Mouse (Mus musculus): ENCODE data around the gene Zfp114. TPM values are rescaled to one million over a fixed set of nuclear protein-coding genes. Genes with fewer than 3 reads are reported as not detected.

Gene Zfp114
- polyA plus RNA-seq, 1 experiment from 2014 or later, result 6.7 TPM

GRCm38 (mm10) chr7:24211343-24211742 lies 36.5 kb downstream of the Zfp114 start, which contains the start of gene Zfp111:
Gene Zfp111 (minus strand): TSS chr7:24211443.
- Histone ChIP-seq H3K4me1 (replicated peaks; ENCODE audit: control insufficient read depth, insufficient read depth, low read length) (no peaks in the 10 kb centered on the region), H3K27me3 (ENCODE audit: control insufficient read depth, insufficient read depth, low read length) (no peaks in the 10 kb centered on the region), H3K4me3 (ENCODE audit: low read depth, low read length) (no peak within 1 kb of the TSS), H3K4me2 (ENCODE audit: low read depth, low read length, severe bottlenecking) (no peak within 1 kb of the TSS), H3K36me3 (ENCODE audit: control insufficient read depth, insufficient read depth, low read length) (no peaks in the 10 kb centered on the region; the same call in 1 of the 2 replicates), H3K27ac (ENCODE audit: low read depth, low read length) (no peak within 1 kb of the TSS), H3K9me3 (ENCODE audit: control insufficient read depth, low read length) (no peaks in the 10 kb centered on the region), H3K9ac (ENCODE audit: low read length) (no peak within 1 kb of the TSS)
- no peak for DNase-seq (ENCODE audit: low spot score)
- no peak for ATAC-seq (replicated peaks; ENCODE audit: low FRiP score)
- 83% methylated on average over 5 of the region's 5 CpGs for WGBS

Other genes with a start within 250 kb of the Zfp114 start
- gene Vmn1r179, start 248.1 kb upstream of the Zfp114 start, polyA plus RNA-seq (2014; fragmentation: Nextera tagmentation; extraction: Ambion mirVana), result not detected in 2 replicates
- not detected in 2 replicates for gene Vmn1r180, start 224.4 kb upstream of the Zfp114 start, polyA plus RNA-seq (2014; fragmentation: Nextera tagmentation; extraction: Ambion mirVana)
- gene Vmn1r181, start 200.4 kb upstream of the Zfp114 start, polyA plus RNA-seq (2014; fragmentation: Nextera tagmentation; extraction: Ambion mirVana), result not detected in 2 replicates
- not detected in 2 replicates for gene V1rd19, start 173.4 kb upstream of the Zfp114 start, polyA plus RNA-seq (2014; fragmentation: Nextera tagmentation; extraction: Ambion mirVana)
- gene Vmn1r183, start 121.8 kb upstream of the Zfp114 start, polyA plus RNA-seq (2014; fragmentation: Nextera tagmentation; extraction: Ambion mirVana), result not detected in 2 replicates
- gene Zfp180, start 93.1 kb upstream of the Zfp114 start, polyA plus RNA-seq (2014; fragmentation: Nextera tagmentation; extraction: Ambion mirVana), result 33.3 and 35.3 TPM in 2 replicates
- gene Zfp112, start 62.7 kb upstream of the Zfp114 start, polyA plus RNA-seq (2014; fragmentation: Nextera tagmentation; extraction: Ambion mirVana), result 5.1 and 6.3 TPM in 2 replicates
- gene Zfp235, start 40.9 kb upstream of the Zfp114 start, polyA plus RNA-seq (2014; fragmentation: Nextera tagmentation; extraction: Ambion mirVana), result 17.4 and 17.6 TPM in 2 replicates
- 9.6 and 12.3 TPM in 2 replicates for gene Zfp111, start 36.4 kb downstream of the Zfp114 start, polyA plus RNA-seq (2014; fragmentation: Nextera tagmentation; extraction: Ambion mirVana)
- 5.0 and 5.7 TPM in 2 replicates for gene Zfp109, start 62.5 kb downstream of the Zfp114 start, polyA plus RNA-seq (2014; fragmentation: Nextera tagmentation; extraction: Ambion mirVana)
- 2.6 and 3.0 TPM in 2 replicates for gene Zfp108, start 79.7 kb downstream of the Zfp114 start, polyA plus RNA-seq (2014; fragmentation: Nextera tagmentation; extraction: Ambion mirVana)
- gene Zfp93, start 95.4 kb downstream of the Zfp114 start, polyA plus RNA-seq (2014; fragmentation: Nextera tagmentation; extraction: Ambion mirVana), result 7.4 and 9.0 TPM in 2 replicates
- 43.4 and 48.7 TPM in 2 replicates for gene Zfp61, start 126.2 kb downstream of the Zfp114 start, polyA plus RNA-seq (2014; fragmentation: Nextera tagmentation; extraction: Ambion mirVana)
- gene Zfp94, start 141.6 kb downstream of the Zfp114 start, polyA plus RNA-seq (2014; fragmentation: Nextera tagmentation; extraction: Ambion mirVana), result 15.2 and 15.9 TPM in 2 replicates
- gene Tescl, start 158.9 kb downstream of the Zfp114 start, polyA plus RNA-seq (2014; fragmentation: Nextera tagmentation; extraction: Ambion mirVana), result 0.23 TPM in 1 of 2 replicates, not detected in the other
- not detected in 2 replicates for gene Lypd5, start 174.1 kb downstream of the Zfp114 start, polyA plus RNA-seq (2014; fragmentation: Nextera tagmentation; extraction: Ambion mirVana)
- 3.5 and 4.1 TPM in 2 replicates for gene Kcnn4, start 195.2 kb downstream of the Zfp114 start, polyA plus RNA-seq (2014; fragmentation: Nextera tagmentation; extraction: Ambion mirVana)
- 29.6 and 29.8 TPM in 2 replicates for gene Smg9, start 224.6 kb downstream of the Zfp114 start, polyA plus RNA-seq (2014; fragmentation: Nextera tagmentation; extraction: Ambion mirVana)